Mouse (Mus musculus) heart, embryonic 11.5 days (tissue): ENCODE results near the gene Gm4070. TPM values are rescaled to one million over a fixed set of nuclear protein-coding genes. Genes with fewer than 3 reads are reported as not detected.

Experiments used
- polyA plus RNA-seq: library from polyadenylated mRNA; unstranded; fragments of >200 nt; fragmentation: Nextera tagmentation; extraction: Ambion mirVana; gene quantifications from 2 replicates; pipeline ENCODE4 v1.2.1, GENCODE M21; 2014

Gene Gm4070
- polyA plus RNA-seq, 1 experiment from 2014 or later = 0.17 TPM

Other genes with a start within 250 kb of the Gm4070 start
- 411 and 451 TPM in 2 replicates for gene Ilk, start 217.4 kb downstream of the Gm4070 start, polyA plus RNA-seq
- gene Rrp8, start 216.6 kb downstream of the Gm4070 start, polyA plus RNA-seq = 29.2 and 32.0 TPM in 2 replicates
- 152 and 161 TPM in 2 replicates for gene Taf10, start 209.6 kb downstream of the Gm4070 start, polyA plus RNA-seq
- gene Tpp1, start 201.7 kb downstream of the Gm4070 start, polyA plus RNA-seq = 85.8 and 95.7 TPM in 2 replicates
- gene Dchs1, start 166.3 kb downstream of the Gm4070 start, polyA plus RNA-seq = 7.6 TPM in 2 replicates
- 266 and 273 TPM in 2 replicates for gene Mrpl17, start 142.9 kb downstream of the Gm4070 start, polyA plus RNA-seq